Mouse (Mus musculus) forebrain, embryonic 16.5 days (tissue): ENCODE measurements around the gene Sptbn2. TPM values are rescaled to one million over a fixed set of nuclear protein-coding genes. Genes with fewer than 3 reads are reported as not detected.

Experiments used
- ATAC-seq: fragments of 200-750 bp; cut with Nextera tagmentation; 2 replicates; pipeline ENCODE4 v1.8.0; 2017; ENCODE audit warnings: mild to moderate bottlenecking, moderate library complexity
- H3K27ac ChIP-seq: fragments of 300-500 bp; sonication (generic); 2 replicates; pipeline ENCODE4 v1.5.1; 2014; ENCODE audit warnings: low read length, control low read depth
- H3K27me3 ChIP-seq: fragments of 300-500 bp; sonication (generic); replicated peaks from 2 replicates; pipeline ENCODE4 v1.6.1; 2014; ENCODE audit warnings: low read length; ENCODE audit not compliant: control insufficient read depth, insufficient read depth
- H3K36me3 ChIP-seq: fragments of 300-500 bp; sonication (generic); 2 replicates; pipeline ENCODE4 v1.6.1; 2014; ENCODE audit not compliant: control insufficient read depth, insufficient read depth
- H3K4me1 ChIP-seq: fragments of 300-500 bp; sonication (generic); replicated peaks from 2 replicates; pipeline ENCODE4 v1.6.1; 2014; ENCODE audit warnings: low read length; ENCODE audit not compliant: control insufficient read depth, insufficient read depth
- H3K4me2 ChIP-seq: fragments of 300-500 bp; sonication (generic); 2 replicates; pipeline ENCODE4 v1.6.1; 2014; ENCODE audit warnings: mild to moderate bottlenecking, low read length, control low read depth
- H3K4me3 ChIP-seq: fragments of 300-500 bp; sonication (generic); replicated peaks from 2 replicates; pipeline ENCODE4 v1.5.1; 2014; ENCODE audit warnings: mild to moderate bottlenecking, low read length, control low read depth
- H3K9ac ChIP-seq: fragments of 300-500 bp; sonication (generic); replicated peaks from 2 replicates; pipeline ENCODE4 v1.6.1; 2014; ENCODE audit warnings: low read depth, low read length, control low read depth
- H3K9me3 ChIP-seq: fragments of 300-500 bp; sonication (generic); 2 replicates; pipeline ENCODE4 v1.6.1; 2016; ENCODE audit warnings: low read length; ENCODE audit not compliant: control insufficient read depth
- WGBS: fragments of 180-500 bp; shearing (Covaris S2); extraction: QIAGEN DNeasy Blood & Tissue Kit; methylation state at CpG from one replicate; pipeline ENCODE4 v1.1.7; 2014; 5-methylcytosine and 5-hydroxymethylcytosine counted together
- polyA plus RNA-seq: library from polyadenylated mRNA; unstranded; fragments of >200 nt; fragmentation: Nextera tagmentation; extraction: Ambion mirVana; gene quantifications from 2 replicates; pipeline ENCODE4 v1.2.1, GENCODE M21; 2015

Gene Sptbn2
- polyA plus RNA-seq, 1 experiment from 2014 or later, result 40.3 TPM

GRCm38 (mm10) chr19:4786313-4786712 is 75.3 kb downstream of the Sptbn2 start:
- H3K27me3 ChIP-seq, result no peaks in the 10 kb centered on the region

GRCm38 (mm10) chr19:4793281-4793830 is 82.4 kb downstream of the Sptbn2 start:
- Histone ChIP-seq H3K4me1 (peaks cover 47% of the 10 kb centered on the region), H3K9me3 (no peaks in the 10 kb centered on the region), H3K9ac (peak overlapping the region; percentile 75), H3K4me3 (peak overlapping the region; percentile 80), H3K27me3 (no peaks in the 10 kb centered on the region), H3K27ac (peak overlapping the region; percentile 88), H3K36me3 (peaks cover 13% of the 10 kb centered on the region), H3K4me2 (peak overlapping the region; percentile 86)
- WGBS, result under 1% methylated on average over 16 of the region's 16 CpGs
- ATAC-seq, result peak; percentile 30; the same call in 1 of the 2 replicates

More at GRCm38 (mm10) chr19:4786313-4786712, 75.3 kb downstream of the Sptbn2 start:
- no peak for ATAC-seq
- H3K27ac ChIP-seq, result no peak overlapping the region
- peaks cover 37% of the 10 kb centered on the region for H3K36me3 ChIP-seq
- WGBS, result 94% methylated on average over 2 of the region's 2 CpGs
- H3K9me3 ChIP-seq, result no peaks in the 10 kb centered on the region
- peaks cover 37% of the 10 kb centered on the region for H3K4me1 ChIP-seq
- H3K4me2 ChIP-seq, result no peak overlapping the region
- no peak overlapping the region for H3K9ac ChIP-seq
- H3K4me3 ChIP-seq, result no peak overlapping the region

- Histone ChIP-seq H3K36me3 (peaks cover 14% of the 10 kb centered on the region), H3K4me2 (peak within 1 kb of the TSS; percentile 88), H3K27me3 (no peaks in the 10 kb centered on the region), H3K4me3 (peak within 1 kb of the TSS; percentile 80), H3K27ac (peak within 1 kb of the TSS; percentile 88), H3K9me3 (no peaks in the 10 kb centered on the region), H3K4me1 (peaks cover 44% of the 10 kb centered on the region), H3K9ac (peak within 1 kb of the TSS; percentile 75)
- WGBS, result under 1% methylated on average over 31 of the region's 31 CpGs
- peak; percentile 99 for ATAC-seq
These were observed 83.0 kb downstream of the Sptbn2 start, which contains the start of gene Rbm4 for GRCm38 (mm10) chr19:4793831-4794422. TSS of gene Rbm4 (minus strand) at chr19:4793901.

- no peaks in the 10 kb centered on the region for H3K27me3 ChIP-seq
- H3K4me2 ChIP-seq, result no peak overlapping the region
- H3K9ac ChIP-seq, result no peak overlapping the region
- H3K4me1 ChIP-seq, result peaks cover 26% of the 10 kb centered on the region
- H3K4me3 ChIP-seq, result no peak overlapping the region
- peaks cover 23% of the 10 kb centered on the region for H3K36me3 ChIP-seq
- H3K27ac ChIP-seq, result no peak overlapping the region
- H3K9me3 ChIP-seq, result no peaks in the 10 kb centered on the region
- WGBS, result 80% methylated on average over 1 of the region's 1 CpGs
- ATAC-seq, result no peak
These were observed 85.0 kb downstream of the Sptbn2 start for GRCm38 (mm10) chr19:4795929-4796328.

DNA sequence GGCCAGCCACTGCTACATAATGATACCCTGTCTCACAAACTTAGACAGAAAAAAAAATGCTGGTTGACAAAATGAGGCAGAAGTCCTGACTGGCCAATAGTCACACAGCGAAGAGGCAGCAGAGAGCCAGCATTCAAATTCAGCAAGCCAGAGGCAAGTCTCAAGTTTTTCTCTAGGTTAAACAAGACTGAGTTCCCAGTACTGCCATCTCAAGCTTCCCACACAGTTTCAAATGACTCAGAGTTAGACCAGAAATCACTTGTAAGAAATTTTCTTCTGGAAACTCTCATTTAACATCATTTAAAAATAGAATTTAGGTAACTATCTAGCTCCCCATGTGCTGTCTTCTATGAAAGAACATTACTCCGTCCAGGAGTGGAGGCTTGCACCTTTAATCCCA is 86.9 kb downstream of the Sptbn2 start:
- Histone ChIP-seq H3K4me1 (peaks cover 9% of the 10 kb centered on the region), H3K9me3 (no peaks in the 10 kb centered on the region), H3K4me2 (no peak overlapping the region), H3K27ac (no peak overlapping the region), H3K4me3 (no peak overlapping the region), H3K9ac (no peak overlapping the region), H3K27me3 (no peaks in the 10 kb centered on the region), H3K36me3 (peaks cover 22% of the 10 kb centered on the region)
- WGBS, result 98% methylated on average over 2 of the region's 2 CpGs
- ATAC-seq, result no peak

DNA sequence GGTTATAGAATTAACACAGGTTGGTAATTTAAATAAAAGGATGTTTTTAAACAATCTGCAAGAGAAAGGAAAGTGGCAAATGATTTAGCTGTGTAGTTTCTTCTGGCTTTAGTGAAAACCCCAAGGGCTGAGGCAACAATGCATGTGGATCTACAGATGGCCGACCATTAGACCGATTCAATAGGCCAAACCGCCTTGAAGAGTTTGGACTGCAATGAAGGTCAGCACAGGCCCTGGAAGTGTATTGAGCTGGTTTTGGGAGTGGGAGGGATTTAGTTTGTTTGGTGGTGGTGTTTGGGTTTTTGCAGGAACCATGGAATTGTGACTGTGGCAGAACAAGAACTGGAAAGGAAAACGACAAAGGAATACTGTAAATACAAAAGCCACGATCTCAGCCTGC is 88.1 kb downstream of the Sptbn2 start:
- no peak overlapping the region for H3K27ac ChIP-seq
- H3K4me3 ChIP-seq, result no peak overlapping the region
- H3K36me3 ChIP-seq, result peaks cover 27% of the 10 kb centered on the region
- no peak overlapping the region for H3K9ac ChIP-seq
- no peaks in the 10 kb centered on the region for H3K27me3 ChIP-seq
- no peak overlapping the region for H3K4me2 ChIP-seq
- H3K4me1 ChIP-seq, result peaks cover 7% of the 10 kb centered on the region
- whole genome bisulfite sequencing, result 88% methylated on average over 5 of the region's 5 CpGs
- no peak for ATAC-seq
- H3K9me3 ChIP-seq, result no peaks in the 10 kb centered on the region

Other genes starting within 250 kb of the Sptbn2 start
- gene Syt12, start 233.7 kb upstream of the Sptbn2 start, polyA plus RNA-seq, result 1.8 and 2.2 TPM in 2 replicates
- not detected in 2 replicates for gene 2010003K11Rik, start 212.6 kb upstream of the Sptbn2 start, polyA plus RNA-seq
- gene Pcx, start 200.7 kb upstream of the Sptbn2 start, polyA plus RNA-seq, result 30.6 and 33.3 TPM in 2 replicates
- 8.9 and 9.2 TPM in 2 replicates for gene Lrfn4, start 95.5 kb upstream of the Sptbn2 start, polyA plus RNA-seq
- 53.8 and 59.0 TPM in 2 replicates for gene Rce1, start 85.5 kb upstream of the Sptbn2 start, polyA plus RNA-seq
- 6.4 and 8.9 TPM in 2 replicates for gene Gm960, start 12.5 kb upstream of the Sptbn2 start, polyA plus RNA-seq
- 189 and 196 TPM in 2 replicates for gene Rbm4b, start 45.3 kb downstream of the Sptbn2 start, polyA plus RNA-seq
- 98.5 and 110 TPM in 2 replicates for gene Rbm4, start 82.7 kb downstream of the Sptbn2 start, polyA plus RNA-seq
- 29.8 and 32.7 TPM in 2 replicates for gene Gm21992, start 100.4 kb downstream of the Sptbn2 start, polyA plus RNA-seq
- gene Rbm14, start 100.5 kb downstream of the Sptbn2 start, polyA plus RNA-seq, result 86.0 and 91.1 TPM in 2 replicates
- 34.7 and 38.6 TPM in 2 replicates for gene Ccs, start 128.2 kb downstream of the Sptbn2 start, polyA plus RNA-seq
- 0.61 and 0.62 TPM in 2 replicates for gene Ccdc87, start 128.2 kb downstream of the Sptbn2 start, polyA plus RNA-seq
- 59.2 and 73.6 TPM in 2 replicates for gene Ctsf, start 144.0 kb downstream of the Sptbn2 start, polyA plus RNA-seq
- gene Actn3, start 166.7 kb downstream of the Sptbn2 start, polyA plus RNA-seq, result 0.86 and 0.94 TPM in 2 replicates
- gene Zdhhc24, start 167.5 kb downstream of the Sptbn2 start, polyA plus RNA-seq, result 22.8 and 26.8 TPM in 2 replicates
- gene Bbs1, start 195.5 kb downstream of the Sptbn2 start, polyA plus RNA-seq, result 8.5 and 10.1 TPM in 2 replicates
- gene Dpp3, start 217.1 kb downstream of the Sptbn2 start, polyA plus RNA-seq, result 95.9 and 106 TPM in 2 replicates
- gene Peli3, start 232.0 kb downstream of the Sptbn2 start, polyA plus RNA-seq, result 12.0 and 16.5 TPM in 2 replicates